Mouse (Mus musculus) frontal cortex, adult (tissue): ENCODE results near the gene Gm4340.
"Not testable (repeated sequence)": the region's sequence is repeated elsewhere in the genome, so short reads cannot be mapped to it uniquely, and the experiment has no call there.

Source experiments
- ATAC-seq: cut with Nextera tagmentation; 2 replicates; pipeline ENCODE4 v1.9.2; 2017; ENCODE audit warnings: mild to moderate bottlenecking, moderate library complexity, mixed read lengths; ENCODE audit not compliant: low TSS enrichment

The Gm4340 gene

GRCm38 (mm10) chr10:104193742-104194141, at the start of gene Gm4340:
Gene Gm4340, plus strand, starts transcription at chr10:104194042.
- not testable (repeated sequence) for ATAC-seq

GRCm38 (mm10) chr10:104151197-104151596, 42.6 kb upstream of the Gm4340 start, which contains the start of gene Gm6763:
Gene Gm6763, plus strand, starts transcription at chr10:104151497.
- ATAC-seq = not testable (repeated sequence)

GRCm38 (mm10) chr10:104159706-104160105, 34.1 kb upstream of the Gm4340 start, which contains the start of gene Gm8764:
Gene Gm8764, plus strand, starts transcription at chr10:104160006.
- not testable (repeated sequence) for ATAC-seq

- ATAC-seq = not testable (repeated sequence)
Observed at GRCm38 (mm10) chr10:104168215-104168614, 25.6 kb upstream of the Gm4340 start, which contains the start of gene Gm21304. Gene Gm21304, plus strand, starts transcription at chr10:104168515.

GRCm38 (mm10) chr10:104176724-104177123, 17.1 kb upstream of the Gm4340 start, which contains the start of gene Gm21312:
Gene Gm21312, plus strand, starts transcription at chr10:104177024.
- not testable (repeated sequence) for ATAC-seq

- not testable (repeated sequence) for ATAC-seq
Observed at GRCm38 (mm10) chr10:104185233-104185632, 8.6 kb upstream of the Gm4340 start, which contains the start of gene Gm20765. Gene Gm20765, plus strand, starts transcription at chr10:104185533.

- no peak for ATAC-seq
Observed at GRCm38 (mm10) chr10:104209655-104210054, 15.8 kb downstream of the Gm4340 start.

- ATAC-seq = peak; percentile 89
Observed at GRCm38 (mm10) chr10:104210268-104210990, 16.6 kb downstream of the Gm4340 start.

GRCm38 (mm10) chr10:104214527-104214926, 20.7 kb downstream of the Gm4340 start:
- no peak for ATAC-seq

- no peak for ATAC-seq
Observed at GRCm38 (mm10) chr10:104220303-104221021, 26.6 kb downstream of the Gm4340 start.
